Mouse (Mus musculus) C2C12 (cell line): ENCODE results near the gene Gm20696.

Source experiments
- CEBPB ChIP-seq: IDR thresholded peaks from one replicate; pipeline ENCODE4 v1.6.1; 2011; ENCODE audit warnings: low read depth, mild to moderate bottlenecking, control low read depth, moderate library complexity
- CTCF ChIP-seq: IDR thresholded peaks from one replicate; pipeline ENCODE4 v1.5.1; 2011; ENCODE audit not compliant: control insufficient read depth, insufficient read depth, insufficient read length
- FOSL1 ChIP-seq: IDR thresholded peaks from one replicate; pipeline ENCODE4 v1.8.0; 2011; ENCODE audit warnings: mild to moderate bottlenecking, low read length; ENCODE audit not compliant: poor library complexity, insufficient read depth, severe bottlenecking
- MAX ChIP-seq: IDR thresholded peaks from one replicate; pipeline ENCODE4 v1.6.1; 2011; ENCODE audit warnings: mild to moderate bottlenecking, control low read depth
- MYOD1 ChIP-seq: IDR thresholded peaks from one replicate; pipeline ENCODE4 v1.6.1; 2011; ENCODE audit warnings: low read depth; ENCODE audit not compliant: control insufficient read depth, insufficient read length
- MYOG ChIP-seq: IDR thresholded peaks from one replicate; pipeline ENCODE4 v1.6.1; 2011; ENCODE audit not compliant: control insufficient read depth, insufficient read length; ENCODE audit errors: extremely low read depth
- USF1 ChIP-seq: IDR thresholded peaks from one replicate; pipeline ENCODE4 v1.6.1; 2011; ENCODE audit warnings: low read depth, mild to moderate bottlenecking, control low read depth, moderate library complexity

DNA sequence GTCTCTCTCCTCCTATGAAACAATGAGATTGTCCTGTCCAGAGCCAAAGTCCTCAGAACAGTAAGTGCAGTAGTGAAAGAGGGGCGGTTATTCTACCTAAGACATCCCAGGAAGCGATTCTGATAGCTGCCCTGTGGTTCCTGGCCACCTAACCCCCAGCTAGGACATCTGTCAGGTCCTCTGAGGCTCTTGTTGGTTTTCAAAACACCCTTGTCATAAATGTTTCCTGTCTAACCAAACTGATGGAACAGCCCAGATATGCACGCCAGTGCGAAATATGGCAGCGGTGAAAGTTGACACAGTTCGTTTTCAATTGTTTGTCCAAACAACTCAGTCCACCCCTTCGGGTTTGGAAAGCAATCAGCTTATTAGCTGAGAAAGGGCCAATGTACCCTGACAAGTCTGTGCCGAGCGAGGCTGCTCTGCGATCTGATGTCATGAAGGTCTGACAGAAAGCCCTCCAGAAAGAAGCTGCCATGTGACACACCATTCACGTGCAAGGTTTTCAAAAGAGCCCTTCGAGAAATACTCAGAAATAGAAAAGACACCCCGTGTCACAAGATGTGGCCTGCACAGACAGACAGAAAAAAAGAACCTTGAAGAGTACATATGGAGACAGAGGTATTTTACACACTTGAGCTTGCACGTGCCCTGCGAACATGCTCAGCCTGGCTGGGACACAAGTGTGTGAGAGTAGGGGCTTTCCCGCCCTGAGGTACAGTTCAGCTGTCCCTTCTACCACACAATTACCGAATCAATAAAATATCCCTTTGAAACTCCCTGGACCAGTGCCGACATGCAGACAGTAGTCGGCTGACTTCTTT, 291.9 kb downstream of the Gm20696 start:
- TF ChIP-seq FOSL1 (no peak), CTCF (no peak), USF1 (no peak), CEBPB (no peak), MYOG (no peak), MAX (no peak), MYOD1 (no peak)
